Mouse (Mus musculus): ENCODE results near the gene Anxa2.

The Anxa2 gene

GRCm38 (mm10) chr9:69511881-69512590 is 58.6 kb downstream of the Anxa2 start:
- no peak for DNase-seq (ENCODE audit: low read depth)

GRCm38 (mm10) chr9:69512726-69513125 is 59.3 kb downstream of the Anxa2 start:
- no peak for DNase-seq (ENCODE audit: low read depth)

- no peak for DNase-seq (ENCODE audit: low read depth)
Observed at GRCm38 (mm10) chr9:69514206-69514605, 60.8 kb downstream of the Anxa2 start.

- no peak for DNase-seq (ENCODE audit: low read depth)
Observed at GRCm38 (mm10) chr9:69515416-69515815, 62.0 kb downstream of the Anxa2 start.

GRCm38 (mm10) chr9:69517387-69518035 is 64.1 kb downstream of the Anxa2 start:
- DNase-seq (ENCODE audit: low read depth): no peak

Data from naive thymus-derived CD4-positive, alpha-beta T cell, adult 2 months (primary cell).